Mouse (Mus musculus) embryonic facial prominence, embryonic 13.5 days (tissue): ENCODE data around the gene Pdia4. TPM values are rescaled to one million over a fixed set of nuclear protein-coding genes. Genes with fewer than 3 reads are reported as not detected.

ENCODE experiments used
- ATAC-seq: fragments of 200-750 bp; cut with Nextera tagmentation; 2 replicates; pipeline ENCODE4 v1.8.0; 2017; ENCODE audit warnings: low read depth; ENCODE audit not compliant: insufficient number of reproducible peaks, insufficient read depth, low FRiP score, low TSS enrichment
- H3K27ac ChIP-seq: fragments of 300-500 bp; sonication (generic); 2 replicates; pipeline ENCODE4 v1.5.1; 2015; ENCODE audit warnings: moderate library complexity, mild to moderate bottlenecking, inconsistent platforms
- H3K27me3 ChIP-seq: fragments of 300-500 bp; sonication (generic); 2 replicates; pipeline ENCODE4 v1.6.1; 2015; ENCODE audit warnings: mild to moderate bottlenecking, inconsistent platforms
- H3K36me3 ChIP-seq: fragments of 300-500 bp; sonication (generic); 2 replicates; pipeline ENCODE4 v1.6.1; 2015; ENCODE audit warnings: mild to moderate bottlenecking, inconsistent platforms
- H3K4me1 ChIP-seq: fragments of 300-500 bp; sonication (generic); 2 replicates; pipeline ENCODE4 v1.6.1; 2015; ENCODE audit warnings: inconsistent platforms
- H3K4me2 ChIP-seq: fragments of 300-500 bp; sonication (generic); 2 replicates; pipeline ENCODE4 v1.6.1; 2015; ENCODE audit warnings: moderate library complexity, mild to moderate bottlenecking, inconsistent platforms
- H3K4me3 ChIP-seq: fragments of 300-500 bp; sonication (generic); 2 replicates; pipeline ENCODE4 v1.5.1; 2015; ENCODE audit warnings: mild to moderate bottlenecking, inconsistent platforms
- H3K9ac ChIP-seq: fragments of 300-500 bp; sonication (generic); 2 replicates; pipeline ENCODE4 v1.6.1; 2015; ENCODE audit warnings: mild to moderate bottlenecking, inconsistent platforms
- H3K9me3 ChIP-seq: fragments of 300-500 bp; sonication (generic); 2 replicates; pipeline ENCODE4 v1.6.1; 2016; ENCODE audit warnings: inconsistent platforms
- WGBS: fragments of 180-500 bp; shearing (Covaris S2); methylation state at CpG from one replicate; pipeline ENCODE4 v1.1.7; 2015; ENCODE audit warnings: mixed read lengths; 5-methylcytosine and 5-hydroxymethylcytosine counted together
- polyA plus RNA-seq: library from polyadenylated mRNA; unstranded; fragments of >200 nt; fragmentation: Nextera tagmentation; extraction: Ambion mirVana; gene quantifications from 2 replicates; pipeline ENCODE4 v1.2.1, GENCODE M21; 2015

The Pdia4 gene
- polyA plus RNA-seq, 1 experiment from 2014 or later, result 274 TPM

DNA sequence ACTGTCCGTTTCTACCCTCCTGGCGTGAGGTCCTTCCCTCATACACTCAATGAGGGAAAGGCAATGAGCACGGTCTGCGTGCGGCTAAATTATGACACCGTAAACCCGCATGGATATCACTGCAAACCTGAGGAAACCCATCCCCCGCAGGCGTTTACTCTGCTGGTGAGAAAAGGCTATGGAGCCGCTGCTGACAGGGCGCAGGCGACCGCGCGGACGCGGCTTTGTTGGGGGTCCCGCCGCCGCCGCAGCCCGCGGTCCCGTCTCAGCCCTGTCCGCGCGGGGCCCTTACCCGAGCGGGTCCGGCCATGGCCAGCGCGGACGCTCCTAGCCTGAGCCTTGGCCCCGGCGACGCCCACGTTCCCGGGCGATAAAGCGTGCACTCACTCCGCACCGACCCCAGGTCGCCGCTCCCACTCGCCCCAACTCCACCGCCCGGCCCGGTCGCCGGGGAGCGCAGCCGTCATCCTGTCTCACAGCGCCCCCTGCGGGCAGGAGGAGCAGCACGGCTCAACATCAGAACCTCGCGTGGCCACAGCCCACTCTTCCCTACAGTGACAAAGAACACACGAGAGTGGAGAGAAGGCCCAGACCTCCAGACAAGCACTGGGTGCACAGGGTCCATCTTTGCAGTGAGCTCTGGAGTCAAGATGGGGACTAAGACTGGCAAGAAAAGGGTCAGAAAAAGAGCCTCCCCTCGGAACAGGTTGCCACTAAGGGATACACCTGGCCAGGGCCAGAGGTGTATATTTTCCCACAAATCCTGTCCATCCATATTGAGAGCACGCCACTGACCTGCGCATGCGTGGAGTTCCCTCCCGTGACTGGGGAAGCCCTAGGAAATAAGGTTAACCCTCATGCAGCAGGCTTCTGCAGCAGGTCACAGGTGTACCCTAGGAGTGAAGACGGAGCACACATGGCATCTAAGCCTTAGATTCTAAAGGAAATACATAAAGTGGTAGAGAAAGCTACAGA lies 17.2 kb upstream of the Pdia4 start, which contains the start of gene Zfp786:
Gene Zfp786 (minus strand): TSS at position 764 of the 975 bp plus-strand sequence.
- H3K4me1 ChIP-seq, result peaks cover 5% of the 10 kb centered on the region
- H3K36me3 ChIP-seq, result peaks cover 5% of the 10 kb centered on the region; the same call in 1 of the 2 replicates
- H3K4me2 ChIP-seq, result peak within 1 kb of the TSS; percentile 63
- 1% methylated on average over 63 of the region's 64 CpGs for WGBS
- ATAC-seq, result peak; percentile 88
- peak within 1 kb of the TSS; percentile 87 for H3K4me3 ChIP-seq
- no peaks in the 10 kb centered on the region for H3K27me3 ChIP-seq
- H3K27ac ChIP-seq, result peak within 1 kb of the TSS; percentile 82
- H3K9ac ChIP-seq, result peak within 1 kb of the TSS; percentile 91
- no peaks in the 10 kb centered on the region for H3K9me3 ChIP-seq

DNA sequence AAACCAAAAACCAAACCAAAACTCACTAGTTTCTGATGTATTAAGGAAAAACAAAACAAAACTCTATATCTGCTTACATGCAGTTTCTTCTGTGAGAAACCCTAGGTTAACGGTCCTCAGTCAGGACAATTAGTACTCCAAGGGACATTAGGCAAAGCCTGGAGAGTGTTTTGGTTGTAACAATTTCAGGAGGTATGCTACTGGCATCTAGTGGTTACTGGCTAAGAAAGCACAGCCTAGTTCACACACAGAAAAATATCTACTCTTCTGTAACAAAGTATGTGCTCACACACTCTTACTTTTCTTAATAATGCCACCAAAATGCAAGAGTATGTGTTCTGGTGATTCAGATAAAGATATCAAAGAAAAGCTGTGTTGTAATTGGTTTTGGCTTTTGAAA lies 15.7 kb upstream of the Pdia4 start:
- 28% methylated on average over 1 of the region's 1 CpGs for WGBS
- Histone ChIP-seq H3K9me3 (no peaks in the 10 kb centered on the region), H3K4me2 (peak overlapping the region; percentile 63; the same call in 1 of the 2 replicates), H3K4me1 (peaks cover 5% of the 10 kb centered on the region), H3K27me3 (no peaks in the 10 kb centered on the region), H3K36me3 (peaks cover 18% of the 10 kb centered on the region), H3K4me3 (peak overlapping the region; percentile 87; the same call in 1 of the 2 replicates), H3K9ac (no peak overlapping the region), H3K27ac (no peak overlapping the region)
- ATAC-seq, result no peak

- WGBS, result 87% methylated on average over 4 of the region's 4 CpGs
- peaks cover 5% of the 10 kb centered on the region for H3K4me1 ChIP-seq
- no peaks in the 10 kb centered on the region for H3K27me3 ChIP-seq
- no peak overlapping the region for H3K27ac ChIP-seq
- no peak overlapping the region for H3K4me2 ChIP-seq
- no peak overlapping the region for H3K9ac ChIP-seq
- H3K4me3 ChIP-seq, result no peak overlapping the region
- H3K9me3 ChIP-seq, result no peaks in the 10 kb centered on the region
- H3K36me3 ChIP-seq, result peaks cover 29% of the 10 kb centered on the region
- no peak for ATAC-seq
Measured at GRCm38 (mm10) chr6:47827462-47827861, 14.2 kb upstream of the Pdia4 start.

DNA sequence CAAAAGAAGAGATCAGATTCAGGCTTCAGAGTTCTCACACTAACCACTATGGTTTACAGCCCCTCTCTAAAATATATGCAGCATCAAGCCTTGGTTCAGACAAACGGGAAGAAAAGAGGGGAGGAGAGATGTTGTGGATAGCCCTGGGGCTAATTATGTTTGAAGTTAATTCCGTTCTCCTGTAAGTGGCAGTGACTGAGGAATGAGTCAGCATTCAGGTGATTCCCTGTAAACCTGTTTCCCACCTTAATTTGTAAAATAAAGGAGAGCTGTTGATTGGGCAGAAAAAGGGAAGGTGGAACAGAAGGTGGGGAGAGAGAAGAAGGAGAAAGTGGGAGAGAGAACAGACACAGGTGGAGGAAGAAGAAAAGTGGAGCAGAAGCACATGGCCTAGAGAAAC lies 11.0 kb upstream of the Pdia4 start:
- Histone ChIP-seq H3K9me3 (no peaks in the 10 kb centered on the region), H3K4me3 (no peak overlapping the region), H3K4me1 (no peaks in the 10 kb centered on the region), H3K27me3 (no peaks in the 10 kb centered on the region), H3K4me2 (no peak overlapping the region), H3K9ac (no peak overlapping the region), H3K36me3 (peaks cover 54% of the 10 kb centered on the region), H3K27ac (no peak overlapping the region)
- no peak for ATAC-seq
- 52% methylated on average over 2 of the region's 2 CpGs for WGBS

DNA sequence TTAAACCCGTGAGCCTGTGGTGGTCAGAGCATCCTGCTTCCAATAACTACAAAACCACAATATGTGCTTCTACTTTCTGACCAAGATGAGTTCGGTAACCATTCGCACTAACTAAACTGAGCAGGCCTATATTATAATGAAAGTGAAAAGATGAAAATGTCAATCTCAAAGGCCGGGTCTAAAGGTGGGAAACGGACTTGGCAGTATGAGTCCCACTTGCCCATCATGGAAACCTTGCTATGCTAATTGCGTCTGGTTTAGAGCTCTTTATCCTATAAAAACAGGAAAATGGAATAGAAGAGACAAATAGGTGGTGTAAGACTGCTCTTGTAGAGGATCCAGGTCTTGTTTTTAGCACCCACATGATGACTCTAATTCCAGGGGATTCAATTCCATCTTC lies 8.5 kb upstream of the Pdia4 start:
- no peak for ATAC-seq
- Histone ChIP-seq H3K4me2 (no peak overlapping the region), H3K4me1 (no peaks in the 10 kb centered on the region), H3K36me3 (peaks cover 68% of the 10 kb centered on the region), H3K9me3 (no peaks in the 10 kb centered on the region), H3K27me3 (no peaks in the 10 kb centered on the region), H3K4me3 (no peak overlapping the region), H3K9ac (no peak overlapping the region), H3K27ac (no peak overlapping the region)
- 86% methylated on average over 6 of the region's 6 CpGs for WGBS

- no peak overlapping the region for H3K27ac ChIP-seq
Measured at GRCm38 (mm10) chr6:47821236-47821635, 8.0 kb upstream of the Pdia4 start.

GRCm38 (mm10) chr6:47819626-47820325 lies 6.5 kb upstream of the Pdia4 start:
- H3K27ac ChIP-seq, result no peak overlapping the region
- no peaks in the 10 kb centered on the region for H3K4me1 ChIP-seq
- no peak for ATAC-seq
- H3K4me2 ChIP-seq, result no peak overlapping the region
- H3K9ac ChIP-seq, result no peak overlapping the region
- peaks cover 58% of the 10 kb centered on the region for H3K36me3 ChIP-seq
- 94% methylated on average over 23 of the region's 23 CpGs for WGBS
- no peaks in the 10 kb centered on the region for H3K27me3 ChIP-seq
- H3K4me3 ChIP-seq, result no peak overlapping the region
- H3K9me3 ChIP-seq, result no peaks in the 10 kb centered on the region

More at GRCm38 (mm10) chr6:47821236-47821635, 8.0 kb upstream of the Pdia4 start:
- H3K4me2 ChIP-seq, result no peak overlapping the region
- no peak for ATAC-seq
- no peak overlapping the region for H3K9ac ChIP-seq
- H3K4me3 ChIP-seq, result no peak overlapping the region
- 90% methylated on average over 5 of the region's 5 CpGs for WGBS
- H3K27me3 ChIP-seq, result no peaks in the 10 kb centered on the region
- H3K4me1 ChIP-seq, result no peaks in the 10 kb centered on the region
- H3K36me3 ChIP-seq, result peaks cover 68% of the 10 kb centered on the region
- H3K9me3 ChIP-seq, result no peaks in the 10 kb centered on the region

GRCm38 (mm10) chr6:47818721-47819120 lies 5.5 kb upstream of the Pdia4 start:
- 0 out of 2 replicates have a peak, but pooled peaks cover 4% of the 10 kb centered on the region for H3K4me1 ChIP-seq
- peaks cover 47% of the 10 kb centered on the region for H3K36me3 ChIP-seq
- 95% methylated on average over 8 of the region's 8 CpGs for WGBS
- H3K4me3 ChIP-seq, result no peak overlapping the region
- H3K9me3 ChIP-seq, result no peaks in the 10 kb centered on the region
- ATAC-seq, result no peak
- no peak overlapping the region for H3K27ac ChIP-seq
- no peak overlapping the region for H3K4me2 ChIP-seq
- no peak overlapping the region for H3K9ac ChIP-seq
- H3K27me3 ChIP-seq, result no peaks in the 10 kb centered on the region

DNA sequence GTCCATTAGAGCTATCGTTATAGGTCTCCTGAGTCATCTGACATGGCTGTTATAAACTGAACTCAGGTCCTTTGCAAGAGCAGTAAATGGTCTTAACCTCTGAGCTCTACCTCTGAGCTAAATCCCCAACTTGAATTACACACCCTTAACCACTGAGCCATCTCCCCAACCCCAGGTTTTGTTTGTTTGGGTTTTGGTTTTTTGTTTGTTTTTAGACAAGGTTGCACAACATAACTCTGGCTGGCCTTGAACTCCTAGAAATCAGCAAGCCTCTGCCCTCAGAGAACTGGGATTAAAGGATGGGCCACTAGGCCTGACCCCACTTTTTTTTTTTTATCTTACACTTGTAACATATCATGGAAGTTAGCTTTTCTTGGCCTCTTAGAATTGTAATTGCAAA lies 2.9 kb upstream of the Pdia4 start:
- peaks cover 15% of the 10 kb centered on the region for H3K4me1 ChIP-seq
- no peak overlapping the region for H3K9ac ChIP-seq
- peaks cover 31% of the 10 kb centered on the region for H3K36me3 ChIP-seq
- no peak overlapping the region for H3K27ac ChIP-seq
- H3K4me3 ChIP-seq, result no peak overlapping the region
- no peak for ATAC-seq
- no peaks in the 10 kb centered on the region for H3K9me3 ChIP-seq
- no peak overlapping the region for H3K4me2 ChIP-seq
- 88% methylated on average over 1 of the region's 1 CpGs for WGBS
- no peaks in the 10 kb centered on the region for H3K27me3 ChIP-seq

DNA sequence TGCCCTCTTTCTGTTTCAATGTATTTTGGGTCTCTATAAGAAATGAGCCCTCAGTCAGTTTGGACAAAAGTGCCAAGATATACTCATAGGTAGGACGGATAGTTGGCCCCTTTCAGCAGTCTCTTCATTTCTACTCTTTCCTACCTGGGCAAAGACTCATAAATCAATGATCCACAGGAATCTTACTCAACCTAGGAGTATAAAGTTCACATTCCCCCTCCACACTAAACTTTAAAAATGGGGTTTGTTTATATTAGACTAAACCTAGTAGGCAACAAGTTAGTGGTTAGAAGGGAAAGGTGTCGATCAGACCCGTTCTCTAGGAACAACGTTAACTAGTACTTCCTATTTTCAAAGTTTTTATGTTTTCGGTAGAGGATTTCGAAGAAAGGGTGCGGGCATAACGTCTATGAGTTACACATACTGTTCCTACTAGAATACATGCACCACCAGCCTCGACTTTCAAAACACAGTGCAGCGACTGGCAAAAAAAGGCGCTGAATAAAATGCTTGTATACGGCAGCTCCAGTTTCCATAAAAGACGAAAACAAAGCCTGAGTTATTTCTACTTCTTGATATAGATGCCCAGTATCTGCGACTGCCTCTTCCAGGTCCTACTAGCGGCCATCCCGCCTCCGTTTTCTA lies 837 bp downstream of the Pdia4 start:
- Histone ChIP-seq H3K4me1 (peaks cover 34% of the 10 kb centered on the region), H3K4me3 (peak overlapping the region; percentile 82), H3K27ac (peak overlapping the region; percentile 97), H3K36me3 (peaks cover 6% of the 10 kb centered on the region), H3K9me3 (no peaks in the 10 kb centered on the region), H3K4me2 (peak overlapping the region; percentile 86), H3K9ac (peak overlapping the region; percentile 96), H3K27me3 (no peaks in the 10 kb centered on the region)
- no peak for ATAC-seq
- WGBS, result under 1% methylated on average over 17 of the region's 17 CpGs

DNA sequence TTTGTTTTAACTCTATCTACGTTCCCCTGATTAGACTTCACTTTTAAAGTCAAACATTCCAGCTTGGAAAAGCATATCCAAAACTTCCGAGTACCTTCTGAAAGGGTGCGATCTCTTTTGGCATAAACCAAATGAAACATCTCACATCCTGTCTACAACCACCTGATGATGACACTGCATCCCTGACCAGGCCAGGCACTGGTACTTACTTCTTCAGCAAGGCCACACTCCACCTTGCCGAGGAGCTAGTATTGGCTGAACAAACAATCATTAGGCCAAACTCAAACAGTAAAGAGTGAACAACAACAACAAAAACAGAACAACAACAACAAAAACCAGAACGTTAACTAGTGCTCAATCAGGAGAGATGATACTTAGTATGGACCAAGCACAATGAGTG lies 1.9 kb downstream of the Pdia4 start:
- WGBS, result 57% methylated on average over 5 of the region's 5 CpGs
- Histone ChIP-seq H3K4me2 (peak overlapping the region; percentile 86), H3K4me3 (peak overlapping the region; percentile 82), H3K9ac (peak overlapping the region; percentile 96), H3K27ac (no peak overlapping the region), H3K36me3 (peaks cover 12% of the 10 kb centered on the region), H3K9me3 (no peaks in the 10 kb centered on the region), H3K27me3 (no peaks in the 10 kb centered on the region), H3K4me1 (peaks cover 34% of the 10 kb centered on the region)
- no peak for ATAC-seq
